Mouse (Mus musculus): Measurements from ENCODE around the gene Dab1. TPM values are rescaled to one million over a fixed set of nuclear protein-coding genes. Genes with fewer than 3 reads are reported as not detected.

Gene Dab1
- polyA plus RNA-seq, 1 experiment, result not detected

GRCm38 (mm10) chr4:104113209-104114005 lies 494.2 kb downstream of the Dab1 start:
- TF ChIP-seq POLR2A (IDR thresholded peaks at IDR 0.05; ENCODE audit: insufficient read depth, low read depth, low read length), result no peak
- no peak for TF ChIP-seq CTCF (IDR thresholded peaks at IDR 0.05; ENCODE audit: insufficient read depth, low read depth, low read length)
- 78% methylated on average over 13 of the region's 13 CpGs for WGBS
- Histone ChIP-seq H3K4me1 (ENCODE audit: control insufficient read depth, insufficient read depth, low read length) (no peaks in the 10 kb centered on the region), H3K27ac (ENCODE audit: insufficient read depth, low read depth, low read length) (no peak overlapping the region), H3K4me3 (ENCODE audit: insufficient read depth, low read depth, low read length) (no peak overlapping the region)

GRCm38 (mm10) chr4:104114006-104114361 lies 494.8 kb downstream of the Dab1 start:
- 75% methylated on average over 6 of the region's 6 CpGs for WGBS
- H3K27ac ChIP-seq (ENCODE audit: insufficient read depth, low read depth, low read length), result no peak overlapping the region

GRCm38 (mm10) chr4:104120108-104120507 lies 500.9 kb downstream of the Dab1 start:
- 41% methylated on average over 4 of the region's 4 CpGs for WGBS
- TF ChIP-seq POLR2A (IDR thresholded peaks at IDR 0.05; ENCODE audit: insufficient read depth, low read depth, low read length) (no peak), CTCF (IDR thresholded peaks at IDR 0.05; ENCODE audit: insufficient read depth, low read depth, low read length) (no peak)
- Histone ChIP-seq H3K4me3 (ENCODE audit: insufficient read depth, low read depth, low read length) (no peak overlapping the region), H3K27ac (ENCODE audit: insufficient read depth, low read depth, low read length) (no peak overlapping the region), H3K4me1 (ENCODE audit: control insufficient read depth, insufficient read depth, low read length) (no peaks in the 10 kb centered on the region)

More at GRCm38 (mm10) chr4:104114006-104114361, 494.8 kb downstream of the Dab1 start:
- H3K4me3 ChIP-seq (ENCODE audit: insufficient read depth, low read depth, low read length), result no peak overlapping the region
- H3K4me1 ChIP-seq (ENCODE audit: control insufficient read depth, insufficient read depth, low read length), result no peaks in the 10 kb centered on the region
- no peak for TF ChIP-seq POLR2A (IDR thresholded peaks at IDR 0.05; ENCODE audit: insufficient read depth, low read depth, low read length)
- no peak for TF ChIP-seq CTCF (IDR thresholded peaks at IDR 0.05; ENCODE audit: insufficient read depth, low read depth, low read length)

- TF ChIP-seq CTCF (IDR thresholded peaks at IDR 0.05; ENCODE audit: insufficient read depth, low read depth, low read length) (no peak), POLR2A (IDR thresholded peaks at IDR 0.05; ENCODE audit: insufficient read depth, low read depth, low read length) (no peak)
- WGBS, result 63% methylated on average over 5 of the region's 5 CpGs
- Histone ChIP-seq H3K4me1 (ENCODE audit: control insufficient read depth, insufficient read depth, low read length) (no peaks in the 10 kb centered on the region), H3K27ac (ENCODE audit: insufficient read depth, low read depth, low read length) (no peak overlapping the region), H3K4me3 (ENCODE audit: insufficient read depth, low read depth, low read length) (no peak overlapping the region)
Measured at GRCm38 (mm10) chr4:104121959-104122358, 502.8 kb downstream of the Dab1 start.

GRCm38 (mm10) chr4:104122364-104122763 lies 503.2 kb downstream of the Dab1 start:
- WGBS, result 56% methylated on average over 1 of the region's 1 CpGs
- Histone ChIP-seq H3K27ac (ENCODE audit: insufficient read depth, low read depth, low read length) (no peak overlapping the region), H3K4me3 (ENCODE audit: insufficient read depth, low read depth, low read length) (no peak overlapping the region), H3K4me1 (ENCODE audit: control insufficient read depth, insufficient read depth, low read length) (no peaks in the 10 kb centered on the region)
- TF ChIP-seq POLR2A (IDR thresholded peaks at IDR 0.05; ENCODE audit: insufficient read depth, low read depth, low read length) (no peak), CTCF (IDR thresholded peaks at IDR 0.05; ENCODE audit: insufficient read depth, low read depth, low read length) (no peak)

- TF ChIP-seq CTCF (IDR thresholded peaks at IDR 0.05; ENCODE audit: insufficient read depth, low read depth, low read length) (no peak), POLR2A (IDR thresholded peaks at IDR 0.05; ENCODE audit: insufficient read depth, low read depth, low read length) (no peak)
- H3K4me1 ChIP-seq (ENCODE audit: control insufficient read depth, insufficient read depth, low read length), result no peaks in the 10 kb centered on the region
- H3K27ac ChIP-seq (ENCODE audit: insufficient read depth, low read depth, low read length), result no peak overlapping the region
- no peak overlapping the region for H3K4me3 ChIP-seq (ENCODE audit: insufficient read depth, low read depth, low read length)
Measured at GRCm38 (mm10) chr4:104153637-104154036, 534.5 kb downstream of the Dab1 start.

GRCm38 (mm10) chr4:104178067-104178466 lies 558.9 kb downstream of the Dab1 start:
- Histone ChIP-seq H3K4me1 (ENCODE audit: control insufficient read depth, insufficient read depth, low read length) (0 out of 2 replicates have a peak, but pooled peaks cover 2% of the 10 kb centered on the region), H3K27ac (ENCODE audit: insufficient read depth, low read depth, low read length) (no peak overlapping the region), H3K4me3 (ENCODE audit: insufficient read depth, low read depth, low read length) (no peak overlapping the region)
- WGBS, result 88% methylated on average over 3 of the region's 3 CpGs
- no peak for TF ChIP-seq CTCF (IDR thresholded peaks at IDR 0.05; ENCODE audit: insufficient read depth, low read depth, low read length)
- TF ChIP-seq POLR2A (IDR thresholded peaks at IDR 0.05; ENCODE audit: insufficient read depth, low read depth, low read length), result no peak

- WGBS, result 17% methylated on average over 4 of the region's 4 CpGs
- 0 out of 2 replicates have a peak, but pooled peaks cover 2% of the 10 kb centered on the region for H3K4me1 ChIP-seq (ENCODE audit: control insufficient read depth, insufficient read depth, low read length)
- no peak overlapping the region for H3K27ac ChIP-seq (ENCODE audit: insufficient read depth, low read depth, low read length)
- no peak overlapping the region for H3K4me3 ChIP-seq (ENCODE audit: insufficient read depth, low read depth, low read length)
- TF ChIP-seq POLR2A (IDR thresholded peaks at IDR 0.05; ENCODE audit: insufficient read depth, low read depth, low read length), result no peak
- no peak for TF ChIP-seq CTCF (IDR thresholded peaks at IDR 0.05; ENCODE audit: insufficient read depth, low read depth, low read length)
Measured at GRCm38 (mm10) chr4:104186311-104186710, 567.2 kb downstream of the Dab1 start.

- H3K27ac ChIP-seq (ENCODE audit: insufficient read depth, low read depth, low read length), result no peak overlapping the region
- no peak overlapping the region for H3K4me3 ChIP-seq (ENCODE audit: insufficient read depth, low read depth, low read length)
- no peak for TF ChIP-seq POLR2A (IDR thresholded peaks at IDR 0.05; ENCODE audit: insufficient read depth, low read depth, low read length)
- no peak for TF ChIP-seq CTCF (IDR thresholded peaks at IDR 0.05; ENCODE audit: insufficient read depth, low read depth, low read length)
- WGBS, result 89% methylated on average over 8 of the region's 8 CpGs
- no peaks in the 10 kb centered on the region for H3K4me1 ChIP-seq (ENCODE audit: control insufficient read depth, insufficient read depth, low read length)
Measured at GRCm38 (mm10) chr4:104198635-104199034, 579.5 kb downstream of the Dab1 start.

All from olfactory bulb, adult 2 months (tissue).